Mouse (Mus musculus): ENCODE measurements at regions not wholly inside any gene's neighbourhood (a gene's known extent, or its start where the extent isn't known, plus 50 kb on each side); places are given as distances from the start of the nearest gene placed in this dataset.

DNA sequence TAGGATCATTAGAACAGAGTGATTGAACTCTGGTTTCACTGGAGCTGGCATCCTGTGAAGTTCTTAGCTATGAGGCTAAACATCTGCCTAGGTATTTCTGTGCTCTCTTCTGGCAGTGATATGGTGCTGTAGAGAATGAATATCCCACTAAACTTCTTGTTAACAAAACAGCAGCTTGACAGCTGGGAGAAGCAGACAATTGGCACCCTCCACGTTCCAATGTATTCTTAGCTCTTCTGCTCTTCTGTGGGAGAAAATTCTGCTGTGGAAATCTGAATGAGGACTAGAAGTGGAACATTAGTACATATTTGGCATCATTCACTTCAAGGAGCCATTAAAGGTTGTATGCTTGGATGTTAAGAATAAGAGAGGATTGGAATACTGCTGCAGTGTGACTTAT is 177.0 kb upstream of the Pter start:
- TF ChIP-seq CTCF (IDR thresholded peaks at IDR 0.05; ENCODE audit: insufficient read depth, low read length) (no peak), POLR2A (IDR thresholded peaks at IDR 0.05; ENCODE audit: borderline replicate concordance, extremely low read depth, low read depth, low read length) (no peak)

Measured in lung, adult 2 months (tissue).